Mouse (Mus musculus): ENCODE measurements around the gene Lingo3. TPM values are rescaled to one million over a fixed set of nuclear protein-coding genes. Genes with fewer than 3 reads are reported as not detected.

Lingo3 gene
- 0.04 TPM in 1 of 2 replicates, not detected in the other for polyA plus RNA-seq (2015; fragmentation: Nextera tagmentation; extraction: Ambion mirVana)

- peak; percentile 32; the same call in 1 of the 2 replicates for ATAC-seq
- Histone ChIP-seq H3K27me3 (replicated peaks; ENCODE audit: control insufficient read depth, insufficient read depth, low read length) (peaks cover 34% of the 10 kb centered on the region), H3K27ac (ENCODE audit: low read depth, low read length) (no peak within 1 kb of the TSS), H3K4me3 (ENCODE audit: low read depth, low read length) (peak within 1 kb of the TSS; percentile 40), H3K4me1 (replicated peaks; ENCODE audit: control insufficient read depth, insufficient read depth, low read length) (no peaks in the 10 kb centered on the region), H3K9me3 (ENCODE audit: control insufficient read depth) (no peaks in the 10 kb centered on the region), H3K9ac (ENCODE audit: low read depth, low read length) (no peak within 1 kb of the TSS), H3K4me2 (replicated peaks; ENCODE audit: low read depth) (peak within 1 kb of the TSS; percentile 71), H3K36me3 (ENCODE audit: control insufficient read depth, insufficient read depth) (no peaks in the 10 kb centered on the region)
- no peak for TF ChIP-seq CTCF (IDR thresholded peaks at IDR 0.05; ENCODE audit: low read depth)
- WGBS: 5% methylated on average over 41 of the region's 51 CpGs
Measured at GRCm38 (mm10) chr10:80843931-80844547, at the start of gene Lingo3. TSS of gene Lingo3 (minus strand) at chr10:80844039.

GRCm38 (mm10) chr10:80887181-80887580, 43.3 kb upstream of the Lingo3 start:
- Histone ChIP-seq H3K27ac (ENCODE audit: low read depth, low read length) (no peak overlapping the region), H3K27me3 (replicated peaks; ENCODE audit: control insufficient read depth, insufficient read depth, low read length) (peaks cover 15% of the 10 kb centered on the region), H3K4me2 (replicated peaks; ENCODE audit: low read depth) (no peak overlapping the region), H3K9ac (ENCODE audit: low read depth, low read length) (no peak overlapping the region), H3K9me3 (ENCODE audit: control insufficient read depth) (no peaks in the 10 kb centered on the region), H3K4me1 (replicated peaks; ENCODE audit: control insufficient read depth, insufficient read depth, low read length) (no peaks in the 10 kb centered on the region), H3K36me3 (ENCODE audit: control insufficient read depth, insufficient read depth) (no peaks in the 10 kb centered on the region), H3K4me3 (ENCODE audit: low read depth, low read length) (no peak overlapping the region)
- WGBS: 57% methylated on average over 11 of the region's 11 CpGs
- TF ChIP-seq CTCF (IDR thresholded peaks at IDR 0.05; ENCODE audit: low read depth): no peak
- ATAC-seq: no peak

DNA sequence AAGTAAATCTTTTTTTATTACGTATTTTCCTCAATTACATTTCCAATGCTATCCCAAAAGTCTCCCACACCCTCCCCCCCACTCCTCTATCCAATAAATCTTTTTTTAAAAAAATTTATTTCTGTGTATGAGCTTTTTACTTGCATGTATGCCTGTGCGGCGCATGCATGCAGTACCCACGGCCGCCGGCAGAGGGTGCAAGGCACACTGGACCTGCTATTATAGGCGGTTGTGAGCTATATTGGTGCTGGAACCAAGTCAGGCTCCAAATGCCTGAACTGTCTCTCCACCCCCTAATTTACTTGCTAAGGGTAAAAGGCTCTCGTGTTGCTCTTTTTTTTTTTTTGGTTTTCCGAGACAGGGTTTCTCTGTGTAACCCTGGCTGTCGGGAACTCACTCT, 37.5 kb upstream of the Lingo3 start:
- no peak overlapping the region for H3K4me3 ChIP-seq (ENCODE audit: low read depth, low read length)
- H3K4me2 ChIP-seq (replicated peaks; ENCODE audit: low read depth): no peak overlapping the region
- H3K27ac ChIP-seq (ENCODE audit: low read depth, low read length): no peak overlapping the region
- no peaks in the 10 kb centered on the region for H3K9me3 ChIP-seq (ENCODE audit: control insufficient read depth)
- no peaks in the 10 kb centered on the region for H3K27me3 ChIP-seq (replicated peaks; ENCODE audit: control insufficient read depth, insufficient read depth, low read length)
- TF ChIP-seq CTCF (IDR thresholded peaks at IDR 0.05; ENCODE audit: low read depth): peak; percentile 81
- H3K4me1 ChIP-seq (replicated peaks; ENCODE audit: control insufficient read depth, insufficient read depth, low read length): no peaks in the 10 kb centered on the region
- 24% methylated on average over 10 of the region's 10 CpGs for WGBS
- no peaks in the 10 kb centered on the region for H3K36me3 ChIP-seq (ENCODE audit: control insufficient read depth, insufficient read depth)
- no peak for ATAC-seq
- H3K9ac ChIP-seq (ENCODE audit: low read depth, low read length): no peak overlapping the region

DNA sequence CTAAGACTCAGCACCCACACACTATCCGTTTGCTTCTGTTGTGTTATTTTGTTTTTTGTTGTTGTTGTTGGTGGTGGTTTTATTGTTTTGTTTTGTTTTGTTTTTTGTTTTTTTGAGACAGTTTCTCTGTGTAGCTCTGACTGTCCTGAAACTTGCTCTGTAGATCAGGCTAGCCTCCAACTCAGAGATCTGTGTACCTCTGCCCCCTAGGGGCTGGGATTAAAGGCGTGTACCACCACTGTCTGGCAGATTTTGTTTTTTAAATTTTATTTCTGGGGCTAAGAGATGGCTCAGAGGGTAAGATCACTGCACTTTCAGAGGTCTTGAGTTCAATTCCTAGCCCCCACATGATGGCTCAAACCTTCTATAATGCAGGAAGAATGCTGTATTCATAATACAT, 37.1 kb upstream of the Lingo3 start:
- ATAC-seq: no peak
- no peaks in the 10 kb centered on the region for H3K9me3 ChIP-seq (ENCODE audit: control insufficient read depth)
- no peak overlapping the region for H3K4me3 ChIP-seq (ENCODE audit: low read depth, low read length)

GRCm38 (mm10) chr10:80880131-80880641, 36.3 kb upstream of the Lingo3 start:
- H3K27me3 ChIP-seq (replicated peaks; ENCODE audit: control insufficient read depth, insufficient read depth, low read length): no peaks in the 10 kb centered on the region
- H3K36me3 ChIP-seq (ENCODE audit: control insufficient read depth, insufficient read depth): no peaks in the 10 kb centered on the region
- H3K9me3 ChIP-seq (ENCODE audit: control insufficient read depth): no peaks in the 10 kb centered on the region
- peak; percentile 89 for TF ChIP-seq CTCF (IDR thresholded peaks at IDR 0.05; ENCODE audit: low read depth)
- no peaks in the 10 kb centered on the region for H3K4me1 ChIP-seq (replicated peaks; ENCODE audit: control insufficient read depth, insufficient read depth, low read length)
- 10% methylated on average over 5 of the region's 5 CpGs for WGBS
- no peak overlapping the region for H3K27ac ChIP-seq (ENCODE audit: low read depth, low read length)
- H3K4me2 ChIP-seq (replicated peaks; ENCODE audit: low read depth): no peak overlapping the region
- H3K4me3 ChIP-seq (ENCODE audit: low read depth, low read length): no peak overlapping the region
- peak; percentile 50; the same call in 1 of the 2 replicates for ATAC-seq
- no peak overlapping the region for H3K9ac ChIP-seq (ENCODE audit: low read depth, low read length)

More for the DNA sequence above, 37.1 kb upstream of the Lingo3 start:
- TF ChIP-seq CTCF (IDR thresholded peaks at IDR 0.05; ENCODE audit: low read depth): no peak
- H3K4me1 ChIP-seq (replicated peaks; ENCODE audit: control insufficient read depth, insufficient read depth, low read length): no peaks in the 10 kb centered on the region
- 70% methylated on average over 2 of the region's 2 CpGs for WGBS
- H3K36me3 ChIP-seq (ENCODE audit: control insufficient read depth, insufficient read depth): no peaks in the 10 kb centered on the region
- H3K27ac ChIP-seq (ENCODE audit: low read depth, low read length): no peak overlapping the region
- H3K27me3 ChIP-seq (replicated peaks; ENCODE audit: control insufficient read depth, insufficient read depth, low read length): no peaks in the 10 kb centered on the region
- no peak overlapping the region for H3K9ac ChIP-seq (ENCODE audit: low read depth, low read length)
- H3K4me2 ChIP-seq (replicated peaks; ENCODE audit: low read depth): no peak overlapping the region

GRCm38 (mm10) chr10:80876594-80876993, 32.8 kb upstream of the Lingo3 start:
- no peaks in the 10 kb centered on the region for H3K27me3 ChIP-seq (replicated peaks; ENCODE audit: control insufficient read depth, insufficient read depth, low read length)
- no peaks in the 10 kb centered on the region for H3K4me1 ChIP-seq (replicated peaks; ENCODE audit: control insufficient read depth, insufficient read depth, low read length)
- no peak for ATAC-seq
- no peak overlapping the region for H3K27ac ChIP-seq (ENCODE audit: low read depth, low read length)
- no peak for TF ChIP-seq CTCF (IDR thresholded peaks at IDR 0.05; ENCODE audit: low read depth)
- H3K4me3 ChIP-seq (ENCODE audit: low read depth, low read length): no peak overlapping the region
- H3K9me3 ChIP-seq (ENCODE audit: control insufficient read depth): no peaks in the 10 kb centered on the region
- no peak overlapping the region for H3K9ac ChIP-seq (ENCODE audit: low read depth, low read length)
- H3K4me2 ChIP-seq (replicated peaks; ENCODE audit: low read depth): no peak overlapping the region
- H3K36me3 ChIP-seq (ENCODE audit: control insufficient read depth, insufficient read depth): no peaks in the 10 kb centered on the region
- WGBS: 31% methylated on average over 3 of the region's 3 CpGs
